Mouse (Mus musculus): ENCODE measurements around the gene Tnpo1. TPM values are rescaled to one million over a fixed set of nuclear protein-coding genes. Genes with fewer than 3 reads are reported as not detected.

Tnpo1 gene
- total RNA-seq, 4 experiments from 2014 or later, result 51.7 to 66.2 (median 62.7) TPM

Other genes starting within 250 kb of the Tnpo1 start
- 1 to 10 TPM in 1 of 4 experiments, under 1 TPM in 3; 0.33 to 1.4 (median 0.61) TPM for gene Tmem171, start 231.6 kb downstream of the Tnpo1 start, total RNA-seq (2022)
- gene Fcho2, start 110.9 kb downstream of the Tnpo1 start, total RNA-seq (2022), result 10 to 100 TPM; 33.0 to 43.3 (median 36.7) TPM
- not detected for gene 1700024P04Rik, start 58.2 kb upstream of the Tnpo1 start, total RNA-seq (2022)

Measured in left cerebral cortex, adult 8-10 months (tissue).